Mouse (Mus musculus) erythroblast, adult 5-6 weeks (primary cell): ENCODE measurements around the gene Ddx54. TPM values are rescaled to one million over a fixed set of nuclear protein-coding genes. Genes with fewer than 3 reads are reported as not detected.

ENCODE experiments used
- ATAC-seq: replicated peaks from 2 replicates; pipeline ENCODE4 v1.8.0; 2016; ENCODE audit warnings: moderate number of reproducible peaks, mild to moderate bottlenecking, moderate TSS enrichment, inconsistent platforms; ENCODE audit not compliant: poor library complexity, low FRiP score, severe bottlenecking
- total RNA-seq, 2 experiments: library from RNA; stranded (forward) in 1 of 2; stranded (reverse) in 1 of 2; fragments of 150-400 nt in 1 of 2; fragments of 200-764, 138-1000 nt in 1 of 2; gene quantifications; 2 replicates each; pipeline versions ENCODE4 v1.2.3 to v1.2.4; 2015 to 2017; ENCODE audit warnings: low replicate concordance in 2 of 2

Ddx54 gene
- total RNA-seq, 2 experiments from 2014 or later = 1.7 to 6.0 TPM

DNA sequence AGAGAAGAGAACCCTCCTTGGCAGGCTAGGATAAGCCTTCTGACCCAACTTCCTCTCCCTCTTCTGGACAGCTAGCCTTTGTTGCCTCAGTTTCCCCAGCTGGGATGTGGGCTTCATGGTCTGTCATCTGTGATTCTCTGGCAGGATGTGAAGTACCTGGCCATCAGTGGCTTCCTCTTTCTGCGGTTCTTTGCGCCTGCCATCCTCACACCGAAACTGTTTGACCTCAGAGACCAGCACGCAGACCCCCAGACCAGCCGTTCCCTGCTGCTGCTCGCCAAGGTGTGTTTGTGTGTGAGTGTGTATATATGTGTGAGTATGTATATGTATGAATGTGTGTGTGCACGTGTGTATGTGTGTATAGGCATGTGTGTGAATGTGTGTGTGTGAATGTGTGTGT lies 57.6 kb downstream of the Ddx54 start:
- no peak for ATAC-seq

- ATAC-seq = no peak
Measured at GRCm38 (mm10) chr5:120671865-120672264, 59.3 kb downstream of the Ddx54 start.

- peak; percentile 76 for ATAC-seq
Measured at GRCm38 (mm10) chr5:120673626-120674025, 61.1 kb downstream of the Ddx54 start.

- ATAC-seq = no peak
Measured at GRCm38 (mm10) chr5:120674229-120675145, 61.9 kb downstream of the Ddx54 start.

DNA sequence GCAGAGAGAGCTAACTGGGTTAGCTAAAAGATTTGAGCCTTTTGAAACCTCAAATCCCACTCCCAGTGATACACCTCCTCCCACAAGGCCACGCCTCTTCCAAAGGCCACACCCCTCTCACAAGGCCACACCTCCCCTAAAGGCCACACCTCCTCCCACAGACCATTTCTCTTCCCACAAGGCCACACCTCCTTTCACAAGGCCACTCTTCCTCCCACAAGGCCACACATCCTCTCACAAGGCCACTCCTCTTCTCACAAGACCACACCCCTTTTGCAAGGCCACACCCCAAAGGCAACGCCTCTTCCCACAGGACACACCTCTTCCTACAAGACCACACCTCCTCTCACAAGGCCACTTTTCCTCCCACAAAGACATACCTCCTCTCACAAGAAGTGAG lies 65.0 kb downstream of the Ddx54 start:
- peak; percentile 16; the same call in 1 of the 2 replicates for ATAC-seq

Other genes starting within 250 kb of the Ddx54 start
- gene Lhx5, start 181.0 kb upstream of the Ddx54 start, total RNA-seq (2015; ENCODE audit: low replicate concordance) = not detected in 2 replicates
- gene Lhx5, start 181.0 kb upstream of the Ddx54 start, total RNA-seq (2017; ENCODE audit: low replicate concordance) = not detected in 2 replicates
- gene Sdsl, start 139.9 kb upstream of the Ddx54 start, total RNA-seq (2015; ENCODE audit: low replicate concordance) = not detected in 2 replicates
- 3.4 and 3.9 TPM in 2 replicates for gene Sdsl, start 139.9 kb upstream of the Ddx54 start, total RNA-seq (2017; ENCODE audit: low replicate concordance)
- not detected in 2 replicates for gene Sds, start 136.2 kb upstream of the Ddx54 start, total RNA-seq (2015; ENCODE audit: low replicate concordance)
- not detected in 2 replicates for gene Sds, start 136.2 kb upstream of the Ddx54 start, total RNA-seq (2017; ENCODE audit: low replicate concordance)
- gene Plbd2, start 109.1 kb upstream of the Ddx54 start, total RNA-seq (2015; ENCODE audit: low replicate concordance) = 1.7 and 7.7 TPM in 2 replicates
- 1.4 and 3.8 TPM in 2 replicates for gene Plbd2, start 109.1 kb upstream of the Ddx54 start, total RNA-seq (2017; ENCODE audit: low replicate concordance)
- 14.2 and 17.1 TPM in 2 replicates for gene Slc8b1, start 101.6 kb upstream of the Ddx54 start, total RNA-seq (2015; ENCODE audit: low replicate concordance)
- gene Slc8b1, start 101.6 kb upstream of the Ddx54 start, total RNA-seq (2017; ENCODE audit: low replicate concordance) = 6.1 and 8.4 TPM in 2 replicates
- 199 and 213 TPM in 2 replicates for gene Tpcn1, start 24.1 kb upstream of the Ddx54 start, total RNA-seq (2015; ENCODE audit: low replicate concordance)
- gene Tpcn1, start 24.1 kb upstream of the Ddx54 start, total RNA-seq (2017; ENCODE audit: low replicate concordance) = 147 and 161 TPM in 2 replicates
- 3.8 and 10.4 TPM in 2 replicates for gene Iqcd, start 23.7 kb upstream of the Ddx54 start, total RNA-seq (2015; ENCODE audit: low replicate concordance)
- 15.2 and 21.7 TPM in 2 replicates for gene Iqcd, start 23.7 kb upstream of the Ddx54 start, total RNA-seq (2017; ENCODE audit: low replicate concordance)
- gene Rita1, start 150 bp upstream of the Ddx54 start, total RNA-seq (2015; ENCODE audit: low replicate concordance) = 2.7 and 3.8 TPM in 2 replicates
- 0.84 TPM in 1 of 2 replicates, not detected in the other for gene Rita1, start 150 bp upstream of the Ddx54 start, total RNA-seq (2017; ENCODE audit: low replicate concordance)
- gene Cfap73, start 21.5 kb downstream of the Ddx54 start, total RNA-seq (2015; ENCODE audit: low replicate concordance) = not detected in 2 replicates
- gene Cfap73, start 21.5 kb downstream of the Ddx54 start, total RNA-seq (2017; ENCODE audit: low replicate concordance) = not detected in 2 replicates
- not detected in 2 replicates for gene Rasal1, start 36.1 kb downstream of the Ddx54 start, total RNA-seq (2015; ENCODE audit: low replicate concordance)
- not detected in 2 replicates for gene Rasal1, start 36.1 kb downstream of the Ddx54 start, total RNA-seq (2017; ENCODE audit: low replicate concordance)
- gene Dtx1, start 99.2 kb downstream of the Ddx54 start, total RNA-seq (2015; ENCODE audit: low replicate concordance) = not detected in 2 replicates
- gene Dtx1, start 99.2 kb downstream of the Ddx54 start, total RNA-seq (2017; ENCODE audit: low replicate concordance) = not detected in 2 replicates
- gene Oas2, start 137.1 kb downstream of the Ddx54 start, total RNA-seq (2015; ENCODE audit: low replicate concordance) = 10.2 and 17.9 TPM in 2 replicates
- 3.8 and 7.0 TPM in 2 replicates for gene Oas2, start 137.1 kb downstream of the Ddx54 start, total RNA-seq (2017; ENCODE audit: low replicate concordance)
- gene Oas3, start 164.9 kb downstream of the Ddx54 start, total RNA-seq (2015; ENCODE audit: low replicate concordance) = 67.2 and 98.2 TPM in 2 replicates
- 75.8 and 76.4 TPM in 2 replicates for gene Oas3, start 164.9 kb downstream of the Ddx54 start, total RNA-seq (2017; ENCODE audit: low replicate concordance)
- gene Oas1e, start 182.8 kb downstream of the Ddx54 start, total RNA-seq (2015; ENCODE audit: low replicate concordance) = 4.2 TPM in 1 of 2 replicates, not detected in the other
- 1.4 and 3.9 TPM in 2 replicates for gene Oas1e, start 182.8 kb downstream of the Ddx54 start, total RNA-seq (2017; ENCODE audit: low replicate concordance)
- 1.7 and 9.8 TPM in 2 replicates for gene Oas1c, start 199.8 kb downstream of the Ddx54 start, total RNA-seq (2015; ENCODE audit: low replicate concordance)
- gene Oas1c, start 199.8 kb downstream of the Ddx54 start, total RNA-seq (2017; ENCODE audit: low replicate concordance) = 2.3 and 3.3 TPM in 2 replicates
- not detected in 2 replicates for gene Oas1f, start 234.6 kb downstream of the Ddx54 start, total RNA-seq (2015; ENCODE audit: low replicate concordance)
- not detected in 2 replicates for gene Oas1f, start 234.6 kb downstream of the Ddx54 start, total RNA-seq (2017; ENCODE audit: low replicate concordance)
- gene Oas1h, start 248.7 kb downstream of the Ddx54 start, total RNA-seq (2015; ENCODE audit: low replicate concordance) = not detected in 2 replicates
- gene Oas1h, start 248.7 kb downstream of the Ddx54 start, total RNA-seq (2017; ENCODE audit: low replicate concordance) = not detected in 2 replicates